Mouse (Mus musculus): ENCODE data around the gene Aicda.

Aicda gene

DNA sequence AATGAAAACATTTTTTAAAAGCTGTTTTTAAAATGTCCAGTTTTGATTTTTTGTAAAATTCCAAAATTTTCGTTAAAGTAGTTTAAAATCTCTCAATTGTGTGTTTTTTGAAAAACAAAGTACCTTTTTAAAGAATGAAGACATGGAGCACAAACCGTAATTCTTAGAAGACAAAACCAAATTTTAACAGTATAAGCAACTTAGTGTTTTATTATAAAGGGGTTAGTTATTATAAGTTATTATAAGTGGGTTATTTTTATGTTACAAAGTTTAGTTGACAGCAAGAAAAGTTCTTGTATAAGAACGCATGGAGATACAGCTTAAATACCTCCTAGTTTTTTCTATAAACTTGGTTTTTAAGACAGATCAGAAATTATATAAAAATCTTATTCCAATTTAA is 48.0 kb downstream of the Aicda start:
- no peak for DNase-seq

DNA sequence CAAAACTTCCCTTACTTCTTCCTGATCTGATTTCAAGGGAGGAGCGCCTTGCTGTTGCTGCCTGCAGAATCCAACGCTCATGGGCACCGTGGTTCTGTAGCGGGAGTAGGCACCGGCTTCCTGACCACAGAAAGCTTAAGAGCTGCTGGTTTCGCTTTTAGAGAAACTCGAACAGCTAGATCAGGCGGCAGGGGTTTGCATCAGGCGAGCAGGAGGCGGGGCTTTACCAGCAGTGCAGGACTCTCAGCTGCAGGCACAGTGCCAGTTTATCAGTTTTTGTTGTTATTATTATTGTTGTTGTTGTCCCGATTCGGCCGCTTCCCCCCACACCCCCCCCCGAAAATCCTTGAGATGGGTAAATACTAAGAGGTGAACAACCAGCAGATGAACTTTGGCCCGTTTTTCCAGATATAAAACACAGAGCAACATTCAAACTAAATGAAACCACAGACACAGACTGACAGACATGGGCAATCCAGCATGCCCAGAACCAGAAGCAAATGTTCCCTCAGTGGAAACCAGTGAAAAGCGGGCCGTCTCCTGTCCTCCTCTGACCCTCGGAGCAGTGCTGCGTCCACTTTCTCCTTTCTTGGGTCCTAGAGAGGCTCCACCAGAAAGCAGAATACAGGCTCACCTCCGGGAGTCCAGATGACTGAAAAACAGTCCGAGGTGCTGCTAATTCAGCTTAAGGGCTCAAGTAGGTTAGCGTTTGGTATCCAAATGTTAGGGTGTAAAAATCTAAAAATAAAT is 48.8 kb downstream of the Aicda start, which contains the start of gene Apobec1:
Gene Apobec1, minus strand, starts transcription at position 203 of the 750 bp plus-strand sequence.
- DNase-seq: peak; percentile 85

DNA sequence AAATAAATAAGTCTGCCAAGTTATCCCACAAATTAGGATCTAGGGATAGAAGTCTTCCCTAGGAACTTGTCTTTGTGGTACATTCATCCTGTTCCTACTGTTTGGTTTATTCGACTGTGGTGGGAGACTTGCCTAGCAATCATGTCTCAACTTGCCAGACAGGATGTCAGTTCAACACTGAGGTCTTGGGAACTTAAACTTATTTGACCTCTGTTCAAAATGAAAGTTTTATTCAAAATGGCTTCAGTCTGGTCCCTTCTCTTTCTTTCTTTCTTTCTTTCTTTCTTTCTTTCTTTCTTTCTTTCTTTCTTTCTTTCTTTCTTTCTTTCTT is 49.4 kb downstream of the Aicda start:
- no peak for DNase-seq

DNA sequence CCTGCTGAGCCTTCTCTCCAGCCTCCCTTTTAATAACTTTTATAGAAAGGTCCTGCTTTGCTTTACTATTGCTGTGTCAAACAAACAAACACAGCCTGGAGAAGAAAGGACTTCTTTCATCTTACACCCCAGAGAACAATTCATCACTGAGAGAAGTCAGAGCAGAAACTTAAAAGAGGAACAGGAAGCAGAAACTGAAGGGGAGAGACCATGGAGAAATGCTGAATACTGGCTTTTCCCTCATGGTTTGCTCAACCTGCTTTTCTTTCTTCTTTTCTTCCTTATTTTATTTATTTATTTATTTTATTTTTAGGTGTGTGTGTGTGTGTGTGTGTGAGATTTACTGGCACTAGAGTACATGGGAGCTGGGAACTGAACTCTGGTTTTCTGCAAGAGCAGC is 50.7 kb downstream of the Aicda start:
- no peak for DNase-seq

DNA sequence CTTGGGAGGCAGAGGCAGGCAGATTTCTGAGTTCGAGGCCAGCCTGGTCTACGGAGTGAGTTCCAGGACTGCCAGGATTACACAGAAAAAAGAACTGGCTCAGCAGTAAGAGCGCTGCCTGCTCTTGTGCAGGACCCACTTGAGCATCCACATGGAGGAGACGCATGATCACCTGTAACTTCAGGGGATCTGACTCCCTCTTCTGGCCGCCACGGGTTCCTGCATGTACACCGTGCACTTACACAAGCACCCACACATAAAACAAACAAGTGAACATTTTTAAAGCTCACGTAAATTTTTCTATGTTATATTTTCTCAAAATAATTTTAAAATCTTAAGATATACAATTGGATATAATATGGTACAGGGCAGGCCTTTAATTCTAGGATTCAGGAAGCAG is 51.9 kb downstream of the Aicda start:
- DNase-seq: peak; percentile 46

DNA sequence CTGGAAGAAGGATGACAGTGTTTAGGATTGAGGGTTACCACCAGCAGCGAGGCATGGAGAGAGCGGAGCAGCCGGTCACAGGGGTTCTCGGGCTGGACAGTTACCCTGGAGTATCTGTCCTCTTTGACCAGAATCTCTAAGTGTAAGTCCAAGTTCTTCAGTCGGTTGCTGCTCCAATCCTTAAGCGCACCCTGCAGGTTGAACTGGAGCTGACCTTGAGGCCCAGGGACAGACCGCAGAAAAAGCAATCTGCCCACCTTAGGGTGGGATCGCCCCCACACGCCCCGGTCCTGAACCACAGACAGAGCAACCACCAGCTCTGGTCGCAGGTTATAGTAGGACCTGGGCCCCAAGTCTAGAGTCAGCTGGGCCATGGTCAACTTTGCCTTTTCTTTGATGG is 53.1 kb downstream of the Aicda start:
- DNase-seq: no peak

DNA sequence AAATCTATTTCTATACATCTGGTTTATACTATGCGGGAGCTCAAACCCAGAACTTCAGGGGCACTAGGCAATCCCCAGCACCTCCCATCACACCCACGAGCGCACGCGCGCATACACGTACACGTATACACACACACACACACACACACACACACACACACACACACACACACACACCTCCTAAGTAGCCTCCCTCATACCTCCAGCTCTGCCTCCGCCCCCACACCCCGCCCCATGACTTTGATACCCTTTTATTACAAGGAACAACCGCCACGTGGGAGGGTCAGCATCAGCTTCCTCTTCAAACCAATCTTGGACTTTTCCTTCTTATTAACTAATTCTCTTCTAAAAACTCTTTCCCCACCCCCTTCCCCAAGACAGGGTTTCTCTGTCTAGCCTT is 54.1 kb downstream of the Aicda start:
- DNase-seq: no peak

DNA sequence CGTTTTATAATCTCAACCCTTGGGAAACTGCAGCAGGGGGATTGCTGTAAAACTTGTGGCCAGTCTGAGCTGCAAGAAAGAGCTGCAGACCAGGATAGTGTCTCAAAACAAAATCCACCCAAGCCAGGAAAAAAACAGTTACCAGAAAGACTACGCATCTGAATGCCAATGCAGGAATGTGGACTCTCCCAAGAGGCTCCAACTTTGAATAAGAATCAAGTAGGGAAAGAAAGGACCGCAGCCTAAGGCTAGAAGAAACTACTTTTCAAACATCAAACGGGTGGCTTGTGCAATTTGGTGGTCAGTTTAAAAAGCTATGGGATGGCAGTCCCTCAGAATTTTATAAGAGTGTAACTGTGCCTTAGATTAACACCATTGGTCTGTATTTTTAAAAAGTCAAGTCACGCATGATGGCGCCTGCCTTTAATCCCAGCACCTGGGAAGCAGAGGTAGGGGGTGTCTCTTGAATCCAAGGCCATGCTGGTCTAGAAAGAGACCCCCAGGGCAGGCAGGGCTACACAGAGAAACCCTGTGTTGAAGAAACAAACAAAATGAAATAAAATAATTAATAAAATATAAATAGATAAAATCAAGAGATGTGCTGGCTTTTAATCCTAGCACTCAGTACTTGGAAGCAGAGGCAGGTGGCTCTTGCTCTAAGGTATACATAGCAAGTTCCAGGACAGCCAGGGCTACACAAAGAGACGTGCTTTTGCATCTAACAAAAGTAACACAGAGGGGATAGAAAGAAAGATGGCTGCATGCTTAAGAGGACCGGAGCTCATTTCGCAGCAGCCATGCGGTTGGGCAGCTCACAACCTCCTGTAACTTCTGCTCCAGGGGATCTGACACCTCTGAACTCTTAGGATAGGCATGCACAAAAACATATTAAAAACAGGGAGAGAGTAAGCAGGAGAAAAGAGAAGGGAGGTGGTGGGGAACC is 55.1 kb downstream of the Aicda start:
- DNase-seq: no peak

DNA sequence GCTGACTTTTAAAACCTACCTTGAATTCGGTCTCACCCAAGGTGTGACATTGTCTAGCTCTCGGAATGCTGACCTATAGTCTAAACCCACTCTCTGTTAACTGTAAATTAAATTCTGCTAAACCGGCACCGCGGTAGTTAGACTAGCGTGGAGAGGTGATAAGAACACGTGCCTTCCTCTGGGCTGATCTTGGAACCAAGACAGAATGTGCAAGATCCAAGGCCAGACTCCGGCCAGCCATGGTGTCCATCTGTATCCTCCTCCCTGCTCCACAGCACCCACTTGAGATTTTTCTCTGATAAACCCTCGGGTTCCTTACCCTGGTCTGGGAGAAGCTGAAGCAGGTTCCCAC is 55.8 kb downstream of the Aicda start:
- no peak for DNase-seq

DNA sequence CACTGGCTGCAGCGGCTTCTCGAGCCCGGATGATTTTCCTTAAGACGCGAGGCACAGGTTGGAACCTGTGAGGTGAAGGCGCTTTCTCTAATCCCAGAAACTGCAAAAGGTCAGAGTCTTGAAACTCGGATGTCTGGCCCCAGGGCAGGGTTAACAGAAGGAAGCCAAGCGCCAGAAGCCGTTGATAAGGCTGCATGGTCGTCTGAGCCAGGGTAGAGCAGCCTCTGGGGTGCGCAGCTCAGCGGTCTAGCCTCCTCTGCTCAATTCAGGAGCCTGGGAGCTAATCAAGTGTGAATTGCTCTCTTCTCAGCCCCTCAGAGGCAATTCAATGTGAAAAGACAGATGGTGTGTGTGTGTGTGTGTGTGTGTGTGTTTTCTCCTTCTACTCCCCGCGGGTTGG is 56.2 kb downstream of the Aicda start, which contains the start of gene Gdf3:
Gene Gdf3, minus strand, starts transcription at position 317 of the 400 bp plus-strand sequence.
- DNase-seq: no peak

DNA sequence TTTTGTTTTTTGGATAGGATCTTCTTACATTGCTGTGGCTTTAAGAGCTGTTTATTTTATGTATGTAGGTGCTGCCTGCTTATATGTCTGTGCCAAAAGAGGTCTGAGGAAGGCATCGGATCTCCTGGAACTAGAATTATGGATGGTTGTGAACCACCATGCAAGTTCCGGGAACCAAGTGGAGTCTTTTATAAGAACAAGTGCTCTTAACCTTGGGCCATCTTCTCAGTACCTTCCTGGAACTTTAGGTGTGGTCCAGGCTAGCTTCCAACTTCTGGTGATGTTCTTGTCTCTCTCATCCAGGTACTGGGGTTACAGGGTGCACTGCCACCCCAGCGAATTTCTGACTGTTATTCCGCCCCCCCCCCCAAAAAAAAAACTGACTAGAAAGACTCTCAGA is 58.8 kb downstream of the Aicda start:
- no peak for DNase-seq

Measured in thymus, postnatal 4 days (tissue).